Mouse (Mus musculus): Measurements from ENCODE around the gene Arhgap23.

Gene Arhgap23

GRCm38 (mm10) chr11:97404184-97404760 lies 11.1 kb upstream of the Arhgap23 start:
- intact Hi-C loops (cut with DNase I): loop anchor here (10.0 kb wide), 1 partner anchor 221 kb away; the partner anchor contains the start of gene Epop

- intact Hi-C loops (cut with DNase I): loop anchor here (10.0 kb wide), 1 partner anchor 220 kb away; the partner anchor contains the start of gene Epop
Measured at GRCm38 (mm10) chr11:97404761-97405190, 10.6 kb upstream of the Arhgap23 start.

GRCm38 (mm10) chr11:97406094-97406951 lies 9.0 kb upstream of the Arhgap23 start:
- intact Hi-C loops (cut with DNase I): loop anchor here (10.0 kb wide), 1 partner anchor 218 kb away; the partner anchor contains the start of gene Epop

GRCm38 (mm10) chr11:97407456-97407855 lies 7.9 kb upstream of the Arhgap23 start:
- intact Hi-C loops (cut with DNase I): loop anchor here (10.0 kb wide), 1 partner anchor 217 kb away; the partner anchor contains the start of gene Epop

GRCm38 (mm10) chr11:97408171-97408570 lies 7.2 kb upstream of the Arhgap23 start:
- intact Hi-C loops (cut with DNase I): loop anchor here (2.0 to 10.0 kb wide), 2 partner anchors 61 to 217 kb away; partner anchors contain the start of gene Epop

- intact Hi-C loops (cut with DNase I): no loop called here
Measured at GRCm38 (mm10) chr11:97410958-97411357, 4.4 kb upstream of the Arhgap23 start.

GRCm38 (mm10) chr11:97412117-97412516 lies 3.2 kb upstream of the Arhgap23 start:
- intact Hi-C loops (cut with DNase I): no loop called here

- intact Hi-C loops (cut with DNase I): no loop called here
Measured at GRCm38 (mm10) chr11:97412808-97413347, 2.5 kb upstream of the Arhgap23 start.

- intact Hi-C loops (cut with DNase I): no loop called here
Measured at GRCm38 (mm10) chr11:97415712-97416636, 641 bp downstream of the Arhgap23 start.

- intact Hi-C loops (cut with DNase I): no loop called here
Measured at GRCm38 (mm10) chr11:97416637-97417035, 1.3 kb downstream of the Arhgap23 start.

- intact Hi-C loops (cut with DNase I): no loop called here
Measured at GRCm38 (mm10) chr11:97418834-97419539, 3.7 kb downstream of the Arhgap23 start.

- intact Hi-C loops (cut with DNase I): no loop called here
Measured at GRCm38 (mm10) chr11:97419540-97419900, 4.2 kb downstream of the Arhgap23 start.

- intact Hi-C loops (cut with DNase I): no loop called here
Measured at GRCm38 (mm10) chr11:97422507-97422906, 7.2 kb downstream of the Arhgap23 start.

- intact Hi-C loops (cut with DNase I): no loop called here
Measured at GRCm38 (mm10) chr11:97424092-97424692, 8.9 kb downstream of the Arhgap23 start.

- intact Hi-C loops (cut with DNase I): no loop called here
Measured at GRCm38 (mm10) chr11:97424802-97425201, 9.5 kb downstream of the Arhgap23 start.

- intact Hi-C loops (cut with DNase I): no loop called here
Measured at GRCm38 (mm10) chr11:97427794-97428725, 12.7 kb downstream of the Arhgap23 start.

- intact Hi-C loops (cut with DNase I): no loop called here
Measured at GRCm38 (mm10) chr11:97428726-97429077, 13.4 kb downstream of the Arhgap23 start.

GRCm38 (mm10) chr11:97429615-97430014 lies 14.3 kb downstream of the Arhgap23 start:
- intact Hi-C loops (cut with DNase I): no loop called here

GRCm38 (mm10) chr11:97432015-97432414 lies 16.7 kb downstream of the Arhgap23 start:
- intact Hi-C loops (cut with DNase I): loop anchor here (1.0 kb wide), 1 partner anchor 37 kb away; no protein-coding TSS in a partner anchor
